Mouse (Mus musculus) small intestine, adult 2 months (tissue): ENCODE results near the gene Ccdc155.

ENCODE experiments used
- CTCF ChIP-seq: fragments of 200-500 bp; IDR thresholded peaks from 2 replicates; pipeline ENCODE4 v1.5.1; 2012; ENCODE audit warnings: low read depth, mild to moderate bottlenecking, control low read depth, inconsistent platforms, low read length, moderate library complexity, mixed read lengths; ENCODE audit not compliant: insufficient replicate concordance, insufficient read length; ENCODE audit errors: extremely low read depth
- POLR2A ChIP-seq: fragments of 200-500 bp; IDR thresholded peaks from 2 replicates; pipeline ENCODE4 v1.6.1; 2012; ENCODE audit warnings: low read depth, mild to moderate bottlenecking, control low read depth, inconsistent platforms, low read length, moderate library complexity

GRCm38 (mm10) chr7:45211851-45212251 lies 7.2 kb upstream of the Ccdc155 start, which contains the start of gene Dkkl1:
- TF ChIP-seq CTCF (no peak), POLR2A (no peak)
